Mouse (Mus musculus) liver, embryonic 18 days (tissue): ENCODE measurements around the gene Serpini2. TPM values are rescaled to one million over a fixed set of nuclear protein-coding genes. Genes with fewer than 3 reads are reported as not detected.

Experiments
- polyA plus RNA-seq: library from polyadenylated mRNA; depleted of rRNA; stranded (reverse); fragments of >200 nt; gene quantifications from 2 replicates; pipeline ENCODE4 v1.2.3, GENCODE M21; 2012; rRNA removed

Serpini2 gene
- 0.07 TPM in 1 of 2 replicates, not detected in the other for polyA plus RNA-seq

GRCm38 (mm10) chr3:75269978-75270377 is at the start of gene Serpini2:
TSS of gene Serpini2 (minus strand) at chr3:75270078.

Other genes starting within 250 kb of the Serpini2 start
- gene Zbbx, start 105.0 kb downstream of the Serpini2 start, polyA plus RNA-seq, result not detected in 2 replicates
- not detected in 2 replicates for gene Wdr49, start 212.1 kb upstream of the Serpini2 start, polyA plus RNA-seq